Mouse (Mus musculus) lung, postnatal 14 days (tissue): ENCODE data around the gene Doxl2.
A peak's percentile ranks its signal among the peaks of the same experiment; 100 is the strongest.
"Not testable (repeated sequence)": the region's sequence is repeated elsewhere in the genome, so short reads cannot be mapped to it uniquely, and the experiment has no call there.

ENCODE experiments used
- DNase-seq: peaks from one replicate; pipeline ENCODE4 v3.0.0; 2021

Gene Doxl2

GRCm38 (mm10) chr6:48974663-48975062 lies at the start of gene Doxl2:
Gene Doxl2, plus strand, starts transcription at chr6:48974963.
- no peak for DNase-seq

GRCm38 (mm10) chr6:48929595-48929994 lies 45.2 kb upstream of the Doxl2 start, which contains the start of gene 1600015I10Rik:
Gene 1600015I10Rik, plus strand, starts transcription at chr6:48929895.
- DNase-seq: no peak

DNA sequence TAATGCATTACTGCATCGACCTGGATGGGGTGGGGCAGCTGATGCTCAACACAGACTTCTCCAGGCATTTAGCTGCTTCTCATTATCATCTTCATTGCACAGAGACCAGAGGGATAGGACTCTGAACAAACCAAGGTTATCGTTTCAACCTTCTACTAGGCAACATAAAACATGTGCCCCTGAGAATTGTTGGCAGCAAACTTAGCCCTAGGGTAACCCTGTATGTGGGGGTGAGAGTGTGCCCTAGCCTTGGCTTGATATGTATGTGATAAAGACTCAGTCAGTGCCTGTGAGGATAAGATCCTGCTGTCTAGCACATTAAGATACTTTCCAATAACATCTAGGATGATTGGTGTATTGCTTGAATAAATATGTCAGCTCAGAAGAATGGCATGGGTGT lies 25.2 kb upstream of the Doxl2 start:
- DNase-seq: no peak

GRCm38 (mm10) chr6:48950676-48951075 lies 24.1 kb upstream of the Doxl2 start:
- no peak for DNase-seq

DNA sequence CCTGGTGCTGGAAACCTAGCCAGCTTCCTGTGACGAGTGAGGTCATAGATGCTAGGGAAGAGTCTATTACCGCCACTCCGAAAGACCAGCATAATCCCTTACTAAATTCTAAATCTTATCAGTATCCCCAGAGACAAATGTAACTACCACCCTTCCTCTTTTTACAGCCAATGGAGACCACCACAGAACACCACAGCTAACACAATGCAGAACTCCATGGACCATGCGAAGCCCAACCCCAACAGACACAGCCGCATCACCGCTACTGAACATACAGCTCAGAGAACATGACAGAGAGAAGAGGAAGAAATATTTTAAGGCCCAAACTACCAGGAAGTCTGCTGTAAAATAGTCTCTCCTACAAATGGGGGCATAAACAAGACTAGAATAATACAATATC lies 23.1 kb upstream of the Doxl2 start:
- no peak for DNase-seq

- DNase-seq: no peak
These were observed 21.5 kb upstream of the Doxl2 start for GRCm38 (mm10) chr6:48953220-48953619.

DNA sequence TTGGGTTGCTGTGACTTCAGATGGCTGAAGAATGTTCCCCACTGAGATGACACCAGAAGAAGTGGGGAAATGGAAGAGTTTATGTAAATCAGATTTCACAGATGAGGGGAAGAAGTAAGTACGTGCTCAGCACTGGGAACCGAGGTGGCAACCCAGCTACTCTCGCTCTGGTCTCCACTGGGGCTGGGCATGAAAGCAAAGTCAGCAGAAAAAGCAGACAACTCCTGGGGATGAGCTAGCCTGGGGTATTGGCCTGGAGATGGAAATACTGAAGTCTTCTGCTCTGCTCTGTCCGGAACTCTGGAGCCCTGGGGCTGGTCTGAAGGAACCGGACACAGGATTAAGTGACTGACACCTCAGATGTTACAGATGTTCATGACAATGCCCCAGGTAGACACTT lies 20.6 kb upstream of the Doxl2 start:
- DNase-seq: no peak

DNA sequence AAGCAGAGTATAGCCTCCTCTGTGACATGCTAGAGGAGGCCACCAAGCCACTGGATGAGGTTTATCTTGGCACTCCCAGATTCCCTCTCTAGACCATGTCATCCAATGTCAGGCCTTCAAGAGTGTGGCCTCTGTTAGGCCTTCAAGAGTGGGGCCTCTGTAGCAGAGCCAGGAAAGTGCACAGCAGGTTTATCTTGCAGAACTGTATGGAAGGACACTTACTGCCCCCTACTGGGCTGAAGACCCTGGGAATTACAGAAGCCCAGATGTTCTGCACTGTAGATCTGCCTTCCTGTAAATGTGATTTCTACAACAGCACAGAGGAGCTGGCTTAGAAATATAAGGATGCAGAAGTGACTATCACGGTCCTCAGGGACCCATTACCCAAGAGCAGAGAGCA lies 19.8 kb upstream of the Doxl2 start:
- peak; percentile 76 for DNase-seq

DNA sequence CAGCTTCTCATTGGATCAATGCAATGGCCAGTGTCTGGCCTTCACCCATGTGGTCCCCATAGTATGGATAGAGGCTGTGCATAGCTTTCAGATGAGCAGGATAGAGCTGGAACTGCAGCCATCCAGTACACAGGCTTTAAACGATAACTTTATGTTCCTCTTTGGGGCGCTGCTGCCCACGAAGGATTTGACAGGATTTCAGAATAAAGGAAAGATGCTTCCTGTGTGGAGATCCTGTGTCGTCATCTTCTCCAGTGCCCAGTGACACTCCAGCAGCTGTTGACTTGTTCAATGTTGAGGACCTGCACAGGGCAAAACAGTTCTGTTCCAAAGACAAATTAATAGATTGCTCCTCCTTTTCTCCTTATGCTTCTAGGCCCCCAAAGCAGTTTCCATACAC lies 18.0 kb upstream of the Doxl2 start:
- no peak for DNase-seq

DNA sequence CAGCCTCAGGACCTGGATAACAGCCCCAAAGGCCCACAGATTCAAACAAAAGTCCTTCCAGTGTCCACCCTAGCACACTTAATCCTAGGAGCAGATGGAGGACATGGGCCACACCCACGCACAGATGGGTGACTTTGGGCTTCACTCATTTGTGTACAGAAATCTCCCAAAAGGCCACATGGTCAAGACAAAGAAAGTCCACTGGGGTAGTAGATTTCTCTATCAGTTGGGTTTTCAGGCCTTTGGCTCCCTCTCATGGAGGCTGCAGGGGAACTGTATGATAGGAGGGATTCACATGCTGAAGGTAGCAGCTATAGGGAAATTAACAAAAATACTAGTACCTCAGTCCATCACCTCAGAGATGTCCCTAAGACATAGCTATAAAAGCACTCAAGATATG lies 16.7 kb upstream of the Doxl2 start:
- DNase-seq: no peak

DNA sequence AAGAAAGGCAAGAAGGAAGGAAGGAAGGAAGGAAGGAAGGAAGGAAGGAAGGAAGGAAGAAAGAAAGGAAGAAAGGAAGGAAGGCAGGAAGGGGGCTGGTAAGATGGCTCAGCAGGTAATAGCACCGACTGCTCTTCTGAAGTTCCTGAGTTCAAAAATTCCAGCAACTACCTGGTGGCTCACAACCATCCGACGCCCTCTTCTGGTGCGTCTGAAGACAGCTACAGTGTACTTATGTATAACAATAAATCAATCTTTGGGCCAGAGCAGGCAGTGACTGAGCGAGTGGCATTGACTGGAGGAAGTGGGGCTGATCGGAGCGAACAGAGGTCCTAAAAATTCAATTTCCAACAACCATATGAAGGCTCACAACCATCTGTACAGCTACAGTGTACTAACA lies 15.6 kb upstream of the Doxl2 start:
- not testable (repeated sequence) for DNase-seq

- DNase-seq: not testable (repeated sequence)
These were observed 8.1 kb upstream of the Doxl2 start for GRCm38 (mm10) chr6:48966696-48967095.

DNA sequence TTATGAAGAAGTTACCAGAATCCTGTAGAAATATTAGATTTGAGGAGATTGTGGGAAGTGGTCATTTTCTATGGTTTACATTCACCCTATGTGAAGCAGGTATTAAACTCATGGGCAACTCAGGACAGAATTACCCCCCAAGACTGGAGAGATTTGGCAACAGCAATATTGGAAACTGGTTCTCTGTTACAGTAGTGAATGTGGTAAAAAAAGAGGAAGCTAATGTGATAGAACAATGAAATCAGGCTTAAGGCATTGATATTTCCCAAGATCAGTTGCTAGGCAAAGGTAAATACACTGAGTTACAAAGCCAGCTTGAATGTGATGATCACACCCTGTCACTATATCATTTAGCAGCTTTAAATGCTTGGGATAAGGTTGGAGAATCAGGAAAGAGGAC lies 6.9 kb upstream of the Doxl2 start:
- DNase-seq: no peak

GRCm38 (mm10) chr6:48979616-48980015 lies 4.9 kb downstream of the Doxl2 start:
- DNase-seq: no peak

GRCm38 (mm10) chr6:48982305-48982704 lies 7.5 kb downstream of the Doxl2 start:
- DNase-seq: no peak

GRCm38 (mm10) chr6:48986444-48986990 lies 11.8 kb downstream of the Doxl2 start, which contains the start of gene Svs1:
Gene Svs1, plus strand, starts transcription at chr6:48986861.
- no peak for DNase-seq

- no peak for DNase-seq
These were observed 15.2 kb downstream of the Doxl2 start for GRCm38 (mm10) chr6:48989971-48990370.

DNA sequence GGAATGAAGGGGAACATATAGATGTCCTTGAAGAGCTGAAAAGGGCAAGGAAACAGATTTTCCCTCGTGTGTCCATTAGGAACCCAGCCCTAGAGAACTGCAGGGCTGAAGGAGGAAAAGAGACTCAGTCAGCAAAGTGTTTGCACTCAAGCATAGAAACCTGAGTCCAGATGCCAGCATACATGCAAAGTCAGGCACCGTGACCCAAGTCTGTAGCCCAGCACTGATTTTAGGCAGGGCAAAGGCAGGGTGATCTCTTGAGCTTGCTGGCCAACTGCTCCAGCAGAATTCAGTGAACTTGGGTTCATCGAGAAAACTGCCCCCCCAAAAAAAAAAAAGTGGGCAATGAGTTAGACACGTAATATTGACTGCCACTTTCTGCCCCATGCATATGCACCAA lies 17.2 kb downstream of the Doxl2 start:
- no peak for DNase-seq

DNA sequence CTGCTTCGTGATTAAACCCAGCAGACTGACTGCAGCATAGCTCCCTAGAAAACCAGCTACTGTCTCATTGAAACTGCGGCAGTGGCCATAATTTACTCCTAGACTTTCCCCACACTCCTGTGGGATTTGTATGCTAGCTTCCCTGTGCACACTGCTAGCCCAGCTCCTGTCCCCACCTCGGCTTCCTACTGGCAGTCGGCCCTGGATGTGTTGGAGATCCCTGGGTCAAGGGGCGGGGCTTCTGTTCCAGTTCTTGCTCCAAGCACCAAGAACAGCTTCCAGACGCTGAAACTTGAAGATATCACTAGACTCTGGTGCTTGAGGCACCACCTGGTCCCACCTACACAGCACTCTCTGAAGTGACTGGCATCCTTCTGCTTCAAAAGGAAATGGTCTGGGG lies 23.4 kb downstream of the Doxl2 start:
- no peak for DNase-seq

- DNase-seq: no peak
These were observed 24.0 kb downstream of the Doxl2 start for GRCm38 (mm10) chr6:48998796-48999195.

DNA sequence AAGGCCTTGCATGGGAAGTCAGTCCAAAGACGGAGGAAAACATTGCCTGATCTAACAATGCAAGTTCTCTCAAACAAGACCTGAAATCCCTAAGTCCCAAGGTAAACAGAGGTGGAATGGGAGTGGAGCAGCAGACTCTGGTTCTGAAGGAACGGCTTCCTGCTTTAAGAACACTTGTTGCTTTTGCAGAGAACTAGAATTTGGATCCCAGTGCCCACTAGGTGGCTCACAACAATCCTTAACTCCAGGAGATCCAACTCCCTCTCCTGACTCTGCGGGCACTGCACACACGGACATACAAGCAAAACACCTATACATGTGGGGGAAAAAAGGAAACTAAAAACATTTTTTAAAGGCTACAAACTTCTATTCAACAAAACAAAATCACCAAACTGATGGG lies 28.6 kb downstream of the Doxl2 start:
- DNase-seq: peak; percentile 15

- DNase-seq: peak; percentile 69
These were observed 33.2 kb downstream of the Doxl2 start for GRCm38 (mm10) chr6:49007981-49008380.

DNA sequence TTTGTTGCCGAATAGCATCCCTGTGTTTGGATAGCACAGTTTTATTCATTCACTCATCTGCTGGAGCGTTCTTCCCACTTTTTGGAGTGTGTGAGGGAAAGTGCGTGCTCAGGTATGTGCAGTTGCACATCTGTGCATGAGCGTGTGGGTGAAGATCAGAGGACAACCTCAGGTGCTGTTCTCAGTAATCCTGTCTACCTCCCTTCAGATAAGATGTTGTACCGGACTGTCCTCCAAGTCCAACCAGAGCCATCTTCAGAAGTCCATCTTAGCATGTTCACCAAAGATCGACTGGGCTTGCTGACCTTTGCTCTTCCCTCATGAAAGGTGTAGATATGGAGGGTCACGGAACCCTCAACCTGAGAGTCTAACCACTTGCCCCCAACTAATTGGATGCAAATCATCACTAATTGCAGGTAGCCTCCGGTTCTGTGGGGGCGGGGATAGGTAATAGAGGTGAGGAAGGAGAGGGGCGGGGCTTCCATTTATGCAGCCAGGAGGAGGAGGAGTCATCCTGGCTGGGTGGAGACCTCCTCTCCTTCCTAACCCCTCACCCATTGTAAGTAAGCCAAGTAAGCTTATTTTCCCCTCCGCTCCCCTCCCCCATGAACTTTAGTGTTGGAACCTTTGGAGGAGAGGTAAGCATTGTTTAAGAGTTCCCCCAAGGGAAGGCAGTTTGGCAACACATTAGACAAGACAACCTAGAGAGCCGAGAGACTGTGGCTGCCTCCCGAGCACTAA lies 33.8 kb downstream of the Doxl2 start:
- no peak for DNase-seq

GRCm38 (mm10) chr6:49009161-49009555 lies 34.4 kb downstream of the Doxl2 start:
- DNase-seq: no peak

DNA sequence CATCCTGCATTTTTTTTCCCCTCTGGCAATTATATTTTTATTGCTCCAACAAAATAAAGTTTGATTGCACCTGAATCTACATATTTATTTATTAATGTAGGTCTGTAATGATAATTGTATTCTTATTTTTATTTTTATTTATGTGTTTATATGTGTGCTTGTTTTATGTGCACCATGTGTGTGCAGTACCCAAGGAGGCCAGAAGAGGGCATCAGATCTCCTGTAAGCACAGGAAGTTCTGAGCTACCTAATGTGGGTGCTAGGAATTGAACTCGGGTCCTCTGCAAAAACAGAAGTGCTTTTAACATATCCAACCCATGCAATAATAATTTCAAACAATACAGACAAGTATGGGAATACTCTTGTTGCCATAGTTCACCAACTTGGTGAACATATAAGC lies 34.9 kb downstream of the Doxl2 start:
- DNase-seq: no peak
